Mouse (Mus musculus): Measurements from ENCODE around the gene Lrrc1.
A peak's percentile ranks its signal among the peaks of the same experiment; 100 is the strongest.
"Not testable (repeated sequence)": the region's sequence is repeated elsewhere in the genome, so short reads cannot be mapped to it uniquely, and the experiment has no call there.

The Lrrc1 gene

DNA sequence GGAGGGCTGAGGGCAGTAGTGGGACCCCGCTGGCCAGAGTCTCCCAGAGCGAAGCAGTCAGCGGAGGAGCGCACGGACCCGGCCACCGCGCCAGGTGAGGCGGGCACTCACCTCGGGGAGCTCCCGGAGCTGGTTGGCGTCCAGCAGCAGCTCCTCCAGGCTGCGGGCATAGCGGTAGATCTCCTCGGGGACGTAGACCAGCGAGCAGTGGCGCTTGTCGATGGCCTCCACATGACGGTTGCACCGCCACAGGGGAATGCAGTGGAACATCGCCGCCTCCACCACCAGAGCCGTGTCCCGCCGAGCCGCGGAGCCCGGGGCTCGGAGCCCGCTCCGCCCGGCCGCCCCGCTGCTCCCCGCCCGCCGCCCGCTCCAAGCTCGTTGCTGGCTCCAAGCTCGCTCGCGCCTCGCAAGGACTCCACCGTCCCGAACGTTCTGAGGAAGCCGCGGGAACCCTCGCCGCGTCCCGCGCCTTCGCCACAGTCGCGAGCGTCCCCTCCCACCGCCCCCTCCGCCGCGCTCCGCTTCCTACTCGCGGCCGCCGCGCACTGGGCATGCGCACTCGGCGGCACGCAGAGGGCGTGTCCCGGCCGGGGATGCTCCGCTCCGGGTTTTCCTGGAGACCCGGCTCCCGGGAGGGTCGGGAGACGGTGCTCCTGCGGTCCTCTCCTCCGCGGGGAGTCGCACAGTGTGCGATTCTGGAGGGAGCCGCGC lies at the start of gene Lrrc1:
TSS of gene Lrrc1 (minus strand) at position 517 of the 714 bp plus-strand sequence.
- DNase-seq (ENCODE audit: extremely low read depth, insufficient read length, low spot score), result peak; percentile 89

DNA sequence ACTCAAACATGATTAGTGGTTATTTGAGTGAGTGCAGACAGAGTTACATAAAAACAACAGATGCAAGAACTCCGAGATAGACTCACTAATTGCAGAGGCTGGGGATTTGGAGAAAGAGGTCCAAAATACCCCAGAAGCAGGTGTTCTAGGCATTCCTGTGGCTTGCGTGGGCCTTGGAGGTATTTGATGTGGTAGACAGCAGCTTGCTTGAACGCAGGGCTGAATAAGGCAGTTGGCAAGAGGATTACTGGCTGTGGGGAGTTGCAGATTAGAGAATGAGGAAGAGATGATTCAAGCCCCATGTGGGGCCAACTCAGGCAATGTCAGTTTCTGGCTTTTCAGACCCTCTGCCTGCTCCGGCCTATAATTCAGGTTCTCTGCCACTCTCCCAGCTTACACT lies 47.8 kb upstream of the Lrrc1 start:
- DNase-seq (ENCODE audit: extremely low read depth, insufficient read length, low spot score), result no peak

DNA sequence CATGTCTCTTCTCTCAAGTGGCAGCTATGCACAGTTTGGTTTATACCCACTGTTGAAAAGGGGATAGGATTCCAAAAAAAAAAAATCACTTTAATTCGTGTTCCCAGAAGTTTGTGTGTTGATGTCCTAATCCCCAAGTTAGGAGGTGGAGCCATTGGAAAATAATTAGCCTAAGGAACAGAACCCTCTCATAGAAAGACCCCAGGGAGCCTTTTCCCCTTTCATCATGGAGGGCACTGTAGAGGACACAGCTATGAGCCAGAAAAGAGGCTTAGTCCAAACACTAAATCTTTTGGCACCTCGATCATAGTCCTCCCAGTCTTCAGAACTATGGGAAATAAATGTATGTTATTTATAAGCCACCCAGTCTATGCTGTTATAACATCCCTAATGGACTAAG lies 44.8 kb upstream of the Lrrc1 start:
- DNase-seq (ENCODE audit: extremely low read depth, insufficient read length, low spot score), result no peak

DNA sequence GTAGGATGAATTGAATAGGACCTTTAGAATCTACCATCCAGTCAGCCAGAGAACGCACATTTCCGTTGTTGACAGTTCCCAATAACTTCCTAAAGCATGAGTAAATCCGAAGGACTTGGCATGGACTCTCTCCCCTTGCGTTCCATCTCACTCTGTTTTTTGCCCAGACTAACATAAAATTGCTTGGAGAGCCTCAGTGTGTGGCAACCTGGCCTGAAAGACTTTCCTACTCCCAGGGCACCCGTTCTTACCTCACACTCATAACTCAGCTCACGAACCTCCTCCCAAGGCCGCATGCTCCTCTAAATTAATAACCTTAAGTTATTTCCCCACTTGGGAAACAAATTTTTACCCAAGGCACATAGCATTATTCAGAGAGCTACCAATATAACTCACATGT lies 42.9 kb upstream of the Lrrc1 start:
- DNase-seq (ENCODE audit: extremely low read depth, insufficient read length, low spot score), result no peak

DNA sequence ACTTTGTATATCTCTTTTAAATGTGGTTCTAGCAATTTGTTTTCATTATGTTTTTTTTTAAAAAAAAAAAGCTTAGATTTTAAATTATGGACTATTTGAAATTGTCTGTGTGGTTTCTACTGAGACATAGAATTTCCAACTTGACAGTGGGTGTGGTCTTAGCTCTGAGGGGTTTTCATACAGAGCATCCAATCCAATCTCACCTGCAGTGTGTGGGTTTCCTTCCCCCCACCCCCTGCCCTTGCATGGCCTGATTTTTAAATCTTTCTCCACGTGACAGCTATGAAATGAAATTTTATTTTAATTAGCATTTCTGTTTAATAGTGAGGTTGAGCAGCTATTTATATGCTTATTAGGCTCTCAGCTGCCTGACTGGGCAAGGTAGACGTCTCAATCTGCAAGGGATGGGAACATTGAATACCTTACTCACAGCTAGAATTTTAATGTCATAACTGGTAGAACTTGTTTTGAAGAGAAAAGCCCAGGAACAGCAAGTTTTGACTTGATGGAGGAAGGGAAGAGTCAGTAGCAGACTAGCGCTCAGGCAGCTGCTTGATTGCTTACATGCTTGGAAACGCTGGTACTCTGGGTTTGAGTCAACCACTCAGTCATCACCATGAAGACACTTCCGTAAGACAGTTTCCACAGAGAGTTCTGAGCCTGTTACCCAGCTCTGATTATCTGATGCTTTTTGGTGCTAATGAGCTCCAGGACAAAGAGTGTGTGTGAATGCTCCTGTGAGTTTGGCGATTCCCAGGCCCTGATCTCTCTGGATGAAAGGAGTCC lies 42.3 kb upstream of the Lrrc1 start:
- no peak for DNase-seq (ENCODE audit: extremely low read depth, insufficient read length, low spot score)

DNA sequence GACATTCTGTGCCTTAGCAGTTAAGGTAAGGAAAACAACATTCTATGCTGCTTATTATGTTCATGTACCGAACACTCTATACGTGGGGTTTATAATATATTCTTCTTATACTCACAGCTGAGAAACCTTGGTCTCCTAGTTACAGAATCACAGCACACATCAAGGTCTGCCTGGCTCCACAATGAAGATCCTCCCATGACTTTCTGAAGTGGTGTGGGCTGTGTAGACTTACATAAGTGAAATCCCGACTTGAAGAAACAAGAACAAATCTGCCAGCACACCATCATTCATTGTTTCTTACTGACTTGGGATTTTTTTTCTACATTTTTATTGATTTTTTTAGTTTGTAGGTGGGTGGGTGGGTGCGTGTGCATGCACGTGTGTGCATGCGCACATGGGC lies 40.1 kb upstream of the Lrrc1 start:
- DNase-seq (ENCODE audit: extremely low read depth, insufficient read length, low spot score), result no peak

DNA sequence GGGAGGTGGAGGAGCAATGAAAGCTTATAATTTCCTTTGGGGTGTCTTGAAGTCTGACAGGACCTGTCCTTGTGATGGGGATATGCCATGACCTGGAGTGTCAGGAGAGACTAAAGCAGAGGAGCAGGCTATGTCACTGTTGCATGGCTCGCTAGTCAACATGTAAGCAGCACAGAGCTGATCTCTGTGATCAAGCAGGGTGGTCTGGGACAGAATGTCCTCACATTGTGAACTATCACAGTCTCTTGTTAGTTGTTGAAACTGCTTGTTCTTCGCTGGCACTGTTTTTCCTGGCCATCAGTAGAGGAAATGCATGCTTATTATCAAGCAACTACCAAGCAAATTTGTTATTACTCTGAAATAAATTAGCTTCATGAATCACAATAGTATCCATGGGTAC lies 38.6 kb upstream of the Lrrc1 start:
- no peak for DNase-seq (ENCODE audit: extremely low read depth, insufficient read length, low spot score)

DNA sequence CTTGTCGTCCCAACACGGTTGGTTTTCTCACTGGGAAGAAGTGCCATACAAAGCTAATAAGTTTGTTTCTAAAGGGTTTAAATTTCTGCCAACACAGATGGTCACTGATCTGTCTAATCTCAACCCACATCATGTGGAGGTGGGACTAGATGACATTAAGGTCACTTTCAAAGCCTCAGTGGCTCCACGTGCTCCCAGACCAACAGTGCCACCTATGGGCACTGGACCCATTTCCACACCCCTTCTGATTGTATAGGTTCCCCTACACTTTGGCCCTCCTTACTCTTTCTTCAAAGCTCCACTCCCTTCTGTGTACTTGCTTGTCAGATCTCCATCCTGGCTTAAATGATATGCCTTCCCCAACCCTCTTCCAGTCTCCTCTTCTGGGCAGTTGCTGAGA lies 35.2 kb upstream of the Lrrc1 start:
- no peak for DNase-seq (ENCODE audit: extremely low read depth, insufficient read length, low spot score)

DNA sequence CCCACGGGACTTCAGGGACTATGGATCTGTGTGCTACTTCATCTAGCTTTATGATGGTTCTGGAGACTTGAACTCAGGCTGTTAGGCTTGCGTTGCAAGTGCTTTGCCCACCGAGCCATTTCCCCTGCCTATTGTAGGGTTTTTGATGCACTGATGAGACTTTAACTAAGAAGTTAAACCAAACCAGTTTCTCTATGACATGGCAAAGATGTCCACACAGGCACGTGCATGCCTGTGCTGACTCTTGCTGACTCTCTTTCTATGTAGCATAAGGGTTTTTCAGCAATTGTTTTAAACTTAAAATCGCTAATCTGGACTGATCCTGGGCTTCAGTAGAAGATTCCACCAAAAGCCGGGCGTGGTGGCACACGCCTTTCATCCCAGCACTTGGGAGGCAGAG lies 33.3 kb upstream of the Lrrc1 start:
- DNase-seq (ENCODE audit: extremely low read depth, insufficient read length, low spot score), result no peak

DNA sequence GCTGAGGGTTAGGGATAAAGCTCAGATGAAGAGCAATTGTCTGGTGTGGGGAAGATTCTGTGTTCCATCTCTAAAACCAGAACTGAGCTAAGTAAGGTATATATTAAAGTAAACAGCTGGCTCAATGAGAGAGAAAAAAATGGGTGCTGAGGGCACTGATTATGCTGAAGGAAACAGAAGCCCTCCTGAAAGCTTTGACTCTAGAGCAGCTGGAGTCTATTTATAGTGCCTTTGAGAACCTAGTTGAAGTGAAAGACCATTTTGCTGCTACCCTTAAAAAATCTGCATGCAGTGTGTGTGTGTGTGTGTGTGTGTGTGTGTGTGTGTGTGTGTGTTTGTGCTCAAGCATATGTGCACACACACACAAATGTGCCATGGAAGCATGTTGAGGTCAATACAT lies 32.7 kb upstream of the Lrrc1 start:
- no peak for DNase-seq (ENCODE audit: extremely low read depth, insufficient read length, low spot score)

DNA sequence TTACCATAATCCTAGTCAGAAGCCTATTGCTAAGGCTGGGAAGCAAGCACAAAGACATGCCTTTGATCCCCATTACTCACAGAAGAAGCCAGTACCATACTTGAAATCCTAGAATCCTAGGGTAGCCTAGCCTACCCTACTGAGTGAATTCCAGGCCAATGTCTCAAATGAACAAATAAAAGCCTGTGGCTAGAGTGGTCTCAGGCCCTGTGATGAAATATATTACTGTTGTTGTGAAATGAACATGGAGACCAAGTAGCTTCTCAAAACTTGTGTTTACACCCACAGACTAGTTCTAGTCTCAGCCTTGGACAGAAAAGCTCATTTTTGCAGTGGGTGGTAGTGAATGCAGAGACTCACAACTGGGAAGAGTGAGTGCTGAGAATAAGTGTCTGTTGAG lies 31.6 kb upstream of the Lrrc1 start:
- DNase-seq (ENCODE audit: extremely low read depth, insufficient read length, low spot score), result no peak

DNA sequence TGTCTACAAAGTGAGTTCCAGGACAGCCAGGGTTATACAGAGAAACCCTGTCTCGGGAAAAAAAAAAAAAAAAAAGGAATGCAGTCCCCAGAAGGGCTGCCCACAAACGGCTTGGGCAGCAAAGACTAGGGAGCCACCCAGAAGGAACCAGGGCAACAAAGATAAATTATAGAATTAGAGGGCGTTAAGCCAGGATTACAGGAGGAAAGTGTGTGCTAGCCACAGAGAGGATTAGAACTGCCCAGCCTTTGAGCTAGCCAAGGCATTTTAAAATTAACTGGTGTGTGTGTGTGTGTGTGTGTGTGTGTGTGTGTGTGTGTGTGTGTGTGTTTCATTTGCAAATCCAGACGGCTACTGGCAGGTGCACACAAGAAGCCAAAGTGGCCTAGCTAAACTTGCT lies 30.3 kb upstream of the Lrrc1 start:
- DNase-seq (ENCODE audit: extremely low read depth, insufficient read length, low spot score), result not testable (repeated sequence)

DNA sequence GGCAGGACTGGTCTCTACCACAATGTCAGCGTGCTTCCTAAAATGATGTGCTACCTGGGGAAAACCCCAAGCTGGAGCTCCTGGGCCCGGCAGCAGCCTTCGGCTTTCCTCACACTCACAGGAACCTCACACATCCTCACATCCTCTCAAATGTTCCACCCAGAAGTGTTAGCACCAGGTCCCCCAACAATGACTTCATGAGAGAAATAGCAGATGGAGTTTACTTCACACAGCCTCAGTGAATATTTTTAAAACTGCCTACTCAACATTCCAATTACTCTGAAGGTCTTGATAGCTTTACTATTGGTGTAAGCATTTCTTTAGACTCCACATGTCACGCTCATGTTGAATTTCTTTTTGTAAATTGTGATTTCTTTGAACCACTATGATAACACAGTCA lies 27.2 kb upstream of the Lrrc1 start:
- DNase-seq (ENCODE audit: extremely low read depth, insufficient read length, low spot score), result no peak

DNA sequence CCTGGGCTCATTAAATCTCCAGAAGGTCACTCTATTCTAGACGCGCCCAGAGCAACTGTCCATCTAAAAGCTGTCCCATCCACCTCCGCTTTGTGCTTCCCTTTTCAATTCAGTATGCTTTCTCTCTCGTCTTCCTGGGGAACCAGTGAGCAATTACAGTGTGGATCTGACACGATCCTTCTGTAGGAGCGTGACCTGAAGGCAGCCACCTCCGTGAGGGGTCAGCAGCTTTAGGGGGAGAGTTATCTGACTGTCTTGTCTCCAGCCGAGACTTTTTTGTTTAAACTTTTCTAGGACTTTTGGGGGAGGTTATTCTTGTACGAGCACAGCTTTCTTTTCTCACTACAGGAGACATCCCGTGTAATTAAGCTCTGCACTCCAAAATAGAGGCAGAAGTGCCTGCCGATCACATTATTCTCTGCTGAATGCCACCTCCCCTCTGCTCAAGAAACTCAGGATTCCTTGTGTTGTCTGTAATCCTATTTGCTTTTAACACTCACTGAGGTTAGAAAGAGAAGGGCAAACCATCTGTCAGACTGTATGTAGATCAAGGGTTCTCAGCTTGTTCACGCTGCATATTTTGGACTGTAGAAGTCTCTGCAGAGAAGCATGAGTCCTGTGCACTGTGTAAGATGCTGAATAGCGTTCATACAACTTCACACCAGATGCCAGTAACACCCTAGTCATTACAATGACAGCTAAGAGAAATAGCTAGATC lies 24.3 kb upstream of the Lrrc1 start:
- no peak for DNase-seq (ENCODE audit: extremely low read depth, insufficient read length, low spot score)

DNA sequence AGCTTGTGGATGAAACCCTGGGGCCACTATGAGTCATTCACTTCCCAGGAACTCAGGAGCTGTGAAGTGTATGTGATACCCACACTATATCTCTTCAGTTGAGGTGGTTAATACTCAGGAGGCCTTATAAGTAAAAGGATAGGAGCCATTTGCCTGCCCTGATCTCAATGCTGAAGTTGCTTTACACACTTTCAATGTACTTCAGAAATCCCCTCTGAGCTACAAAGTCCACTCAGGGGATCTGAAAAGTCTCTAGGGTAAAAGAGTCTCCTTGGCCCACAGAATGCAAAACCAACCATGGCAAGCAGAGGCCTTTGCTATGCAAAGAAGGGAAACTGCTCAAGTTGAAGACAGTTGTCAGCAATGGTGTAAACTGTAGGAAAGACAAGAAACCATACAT lies 17.2 kb upstream of the Lrrc1 start:
- DNase-seq (ENCODE audit: extremely low read depth, insufficient read length, low spot score), result no peak

DNA sequence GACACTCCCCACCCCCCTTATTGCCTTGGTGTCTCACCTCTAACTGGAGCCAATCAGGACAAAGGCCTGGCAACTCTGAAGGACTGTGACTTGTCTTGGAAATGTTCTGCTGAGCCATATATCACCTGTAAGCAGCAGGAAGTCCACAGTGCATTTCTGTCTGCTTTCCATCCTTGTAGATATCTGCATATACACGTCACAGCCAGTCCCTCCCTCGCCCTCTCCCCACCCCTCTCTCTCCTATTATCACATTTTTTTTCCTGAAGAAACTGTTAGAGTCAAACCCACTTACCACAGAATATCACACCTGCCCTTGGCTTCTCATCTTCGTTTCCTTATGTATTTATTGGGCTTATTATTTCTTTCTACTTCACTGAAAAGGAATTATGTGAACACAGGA lies 13.3 kb upstream of the Lrrc1 start:
- DNase-seq (ENCODE audit: extremely low read depth, insufficient read length, low spot score), result no peak

DNA sequence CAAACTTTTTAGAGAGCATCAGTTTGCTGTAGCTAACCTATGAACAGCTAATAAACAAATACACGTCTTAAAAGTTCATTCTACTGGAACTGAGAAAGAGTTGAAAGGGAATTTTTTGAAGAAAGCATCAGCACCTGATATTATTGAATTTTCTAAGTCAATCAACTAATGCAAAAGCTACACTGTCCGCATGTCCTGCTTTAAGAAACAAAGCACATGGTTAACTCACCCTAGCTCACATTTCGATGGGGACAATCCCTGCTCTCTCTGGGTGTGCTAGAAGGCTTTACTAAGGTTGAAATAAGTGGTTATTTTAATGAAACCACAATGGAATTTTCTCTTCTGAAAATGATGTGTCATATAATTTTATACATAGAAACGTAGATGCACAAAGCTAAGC lies 12.5 kb upstream of the Lrrc1 start:
- DNase-seq (ENCODE audit: extremely low read depth, insufficient read length, low spot score), result no peak

DNA sequence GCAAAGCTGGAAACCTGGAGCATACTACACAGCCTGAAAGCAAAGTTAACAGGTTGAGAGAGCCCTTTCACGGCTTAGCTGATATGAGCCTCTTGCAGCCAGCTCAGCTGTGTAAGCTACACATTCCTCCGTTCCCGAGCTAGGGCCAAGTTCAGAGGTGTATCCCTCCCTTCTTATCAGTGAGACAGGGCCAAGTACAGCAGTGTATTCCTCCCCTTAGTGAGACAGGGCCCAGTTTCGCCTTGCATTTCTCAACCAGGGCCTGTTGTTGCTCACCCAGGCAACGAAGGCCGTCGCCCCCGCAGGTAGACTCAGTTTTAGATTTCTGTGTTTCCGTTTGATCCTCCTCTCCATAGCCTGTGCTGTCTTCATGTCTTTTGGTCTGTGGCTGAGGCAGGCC lies 11.8 kb upstream of the Lrrc1 start:
- DNase-seq (ENCODE audit: extremely low read depth, insufficient read length, low spot score), result no peak

DNA sequence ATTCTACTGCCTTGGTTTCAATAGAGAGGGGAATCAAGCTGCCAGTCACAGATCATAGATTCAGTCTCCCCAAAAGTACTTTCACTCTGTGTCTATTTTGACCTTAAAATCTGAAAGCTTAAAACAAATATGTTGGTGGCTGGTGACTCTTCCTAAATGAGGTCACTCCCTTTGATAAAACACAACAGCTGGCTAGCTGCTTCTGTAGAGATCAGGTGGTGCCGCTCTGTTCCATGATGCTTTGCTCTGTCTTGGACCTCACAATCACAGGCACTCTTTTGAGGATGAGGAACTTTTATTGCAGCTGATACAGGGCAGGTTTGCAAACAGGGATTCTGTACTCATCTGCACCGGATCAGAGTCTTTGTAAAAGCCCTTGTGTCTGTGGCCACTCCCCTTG lies 8.8 kb upstream of the Lrrc1 start:
- DNase-seq (ENCODE audit: extremely low read depth, insufficient read length, low spot score), result no peak

DNA sequence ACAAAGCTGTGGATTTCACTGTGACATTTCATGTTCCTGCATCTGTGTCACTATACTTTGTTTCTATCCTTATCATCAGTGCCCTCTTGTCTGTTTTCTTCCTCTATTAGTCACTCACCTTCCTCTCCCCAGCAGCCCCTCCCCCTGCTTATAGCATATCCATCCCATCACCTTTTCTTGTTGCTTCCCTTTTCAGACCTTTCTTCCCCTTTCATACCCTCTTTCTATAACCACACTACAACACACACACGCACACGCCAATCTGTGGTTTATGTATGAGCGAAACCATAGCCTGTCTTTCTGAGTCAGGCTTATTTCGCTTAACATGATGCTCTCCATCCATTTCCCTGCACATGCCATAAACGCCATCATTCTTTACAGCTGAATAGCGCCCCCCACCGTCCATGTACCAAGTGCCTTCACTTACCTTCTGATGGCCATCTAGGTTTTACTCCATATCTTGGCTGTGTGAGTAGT lies 6.4 kb upstream of the Lrrc1 start:
- no peak for DNase-seq (ENCODE audit: extremely low read depth, insufficient read length, low spot score)

DNA sequence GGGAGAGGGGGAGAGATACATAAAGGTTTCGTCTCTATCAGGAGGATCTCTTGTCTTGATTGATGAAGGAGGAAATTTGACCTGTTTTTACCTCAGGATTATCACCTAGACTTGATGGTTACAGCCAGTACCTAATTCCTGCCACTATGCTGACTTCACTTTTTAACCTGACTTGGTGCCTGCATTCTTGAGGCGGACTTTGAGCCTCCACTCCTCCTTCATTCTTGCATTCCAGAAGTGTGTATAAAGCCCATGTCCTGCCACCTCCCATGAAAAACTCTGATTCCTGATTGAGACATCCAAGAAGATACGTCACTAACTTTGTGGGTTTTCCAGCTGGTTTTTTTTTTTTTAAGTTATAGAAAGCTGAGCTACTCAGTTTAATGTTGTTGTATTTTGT lies 1.3 kb upstream of the Lrrc1 start:
- DNase-seq (ENCODE audit: extremely low read depth, insufficient read length, low spot score), result peak; percentile 42

DNA sequence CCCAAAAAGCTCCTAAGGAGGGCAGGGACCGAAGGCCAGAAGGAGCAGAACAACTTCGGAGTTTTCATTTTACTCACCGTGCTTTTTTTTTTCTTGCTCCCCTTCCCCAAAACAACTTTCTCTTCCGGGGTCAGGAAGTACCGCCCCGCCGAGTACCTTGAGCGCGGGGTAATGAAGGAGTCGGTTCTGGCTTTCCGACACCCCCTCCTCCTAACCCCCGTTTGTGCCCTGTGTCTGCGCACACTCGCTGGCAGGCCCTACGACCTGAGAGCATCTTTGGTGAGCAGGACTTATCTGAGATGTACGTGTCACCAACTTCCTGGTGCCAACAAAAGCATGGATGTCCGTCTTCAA lies 375 bp upstream of the Lrrc1 start:
- no peak for DNase-seq (ENCODE audit: extremely low read depth, insufficient read length, low spot score)
